ENCODE assay signal across 17 mouse cellular contexts in genomic region chr13:23724239-23724638, GRCm38 (mm10). TPM values are rescaled to one million over a fixed set of nuclear protein-coding genes. Genes with fewer than 3 reads are reported as not detected.
DNase-seq lines count a peak whose midpoint lies in the region; ATAC-seq lines count a peak whose summit lies in the region.
"Had no signal": no experiment of that assay in that cellular context is flagged by ENCODE, and none has a peak within 500 bp of the region (broad histone marks: within the 10 kb centered on the region; RNA-seq: fewer than 3 reads in every experiment).

No protein-coding gene starts in this region.

- peaks cover 23% of the 10 kb centered on the region for H3K4me1 ChIP-seq in heart, embryonic 12.5 days (replicated peaks)
- no peaks in the 10 kb centered on the region for H3K4me1 ChIP-seq in lung, embryonic 16.5 days (replicated peaks; ENCODE audit: control insufficient read depth, insufficient read depth, low read length)
- peaks cover 4% of the 10 kb centered on the region; the same call in 1 of the 2 replicates for H3K4me1 ChIP-seq in embryonic facial prominence, embryonic 10.5 days
- H3K4me1 ChIP-seq: hindbrain, embryonic 12.5 days; limb, embryonic 13.5 days had no signal

- H3K9ac ChIP-seq in heart, embryonic 12.5 days, result no peak overlapping the region
- no peak overlapping the region for H3K9ac ChIP-seq in lung, embryonic 16.5 days (ENCODE audit: low read length)
- H3K9ac ChIP-seq: heart, embryonic 15.5 days; hindbrain, embryonic 12.5 days; limb, embryonic 13.5 days had no signal

- H3K9me3 ChIP-seq in heart, embryonic 12.5 days (replicated peaks), result 0 out of 2 replicates have a peak, but pooled peaks cover 4% of the 10 kb centered on the region
- H3K9me3 ChIP-seq in lung, embryonic 16.5 days (ENCODE audit: control insufficient read depth, low read length), result no peaks in the 10 kb centered on the region
- H3K9me3 ChIP-seq in embryonic facial prominence, embryonic 10.5 days, result no peaks in the 10 kb centered on the region
- H3K9me3 ChIP-seq: G1E; heart, embryonic 15.5 days; hindbrain, embryonic 12.5 days; limb, embryonic 13.5 days had no signal

- no peak for ATAC-seq in heart, embryonic 12.5 days (ENCODE audit: insufficient number of reproducible peaks, low FRiP score)
- ATAC-seq in lung, embryonic 16.5 days (ENCODE audit: low read depth), result peak; percentile 70
- ATAC-seq in megakaryocyte progenitor cell, adult 5-6 weeks (replicated peaks; ENCODE audit: poor library complexity), result peak; percentile 59

- H3K36me3 ChIP-seq in heart, embryonic 12.5 days, result no peaks in the 10 kb centered on the region
- no peaks in the 10 kb centered on the region for H3K36me3 ChIP-seq in lung, embryonic 16.5 days (ENCODE audit: control insufficient read depth, insufficient read depth, low read length)
- H3K36me3 ChIP-seq in embryonic facial prominence, embryonic 10.5 days (replicated peaks), result no peaks in the 10 kb centered on the region
- H3K36me3 ChIP-seq: G1E; heart, embryonic 15.5 days; hindbrain, embryonic 12.5 days; limb, embryonic 13.5 days had no signal

- H3K4me3 ChIP-seq in heart, embryonic 12.5 days, result no peak overlapping the region
- H3K4me3 ChIP-seq in lung, embryonic 16.5 days (ENCODE audit: low read length), result no peak overlapping the region
- H3K4me3 ChIP-seq in embryonic facial prominence, embryonic 10.5 days, result no peak overlapping the region
- H3K4me3 ChIP-seq: gastrocnemius, adult 2 months; heart, embryonic 15.5 days; hindbrain, embryonic 12.5 days; limb, embryonic 13.5 days had no signal

- H3K27me3 ChIP-seq in heart, embryonic 12.5 days (replicated peaks), result no peaks in the 10 kb centered on the region
- no peaks in the 10 kb centered on the region for H3K27me3 ChIP-seq in lung, embryonic 16.5 days (ENCODE audit: control insufficient read depth, insufficient read depth, low read depth, low read length)
- H3K27me3 ChIP-seq in embryonic facial prominence, embryonic 10.5 days (replicated peaks; ENCODE audit: low read depth, poor library complexity, severe bottlenecking), result no peaks in the 10 kb centered on the region
- H3K27me3 ChIP-seq: heart, embryonic 15.5 days; hindbrain, embryonic 12.5 days; limb, embryonic 13.5 days had no signal

- 40% methylated on average over 4 of the region's 4 CpGs for WGBS in heart, embryonic 12.5 days
- WGBS in lung, embryonic 16.5 days, result 41% methylated on average over 4 of the region's 4 CpGs
- 85% methylated on average over 4 of the region's 4 CpGs for WGBS in embryonic facial prominence, embryonic 10.5 days

- DNase-seq in heart, adult 18-20 months, result no peak
- no peak for DNase-seq in lung, postnatal 10 days
- peak; percentile 4 for DNase-seq in embryonic facial prominence, embryonic 10.5 days (ENCODE audit: low spot score)
- DNase-seq in layer of hippocampus, postnatal 36 days, result no peak
- DNase-seq: cerebellum, adult 18-20 months; cerebellum, postnatal 25 days; gastrocnemius, adult 2 months; kidney, adult 9 months; lung, postnatal 14 days; thymus, postnatal 25 days had no signal

- 0 out of 2 replicates have a peak overlapping the region, but pooled peaks have one; percentile 2 for H3K4me2 ChIP-seq in heart, embryonic 12.5 days
- no peak overlapping the region for H3K4me2 ChIP-seq in lung, embryonic 16.5 days (ENCODE audit: low read depth, low read length)
- H3K4me2 ChIP-seq: heart, embryonic 15.5 days; hindbrain, embryonic 12.5 days; limb, embryonic 13.5 days had no signal

- H3K27ac ChIP-seq in heart, embryonic 12.5 days (ENCODE audit: poor library complexity, severe bottlenecking), result peak overlapping the region; percentile 13; the same call in 1 of the 2 replicates
- H3K27ac ChIP-seq in lung, embryonic 16.5 days (ENCODE audit: low read length), result no peak overlapping the region
- H3K27ac ChIP-seq in embryonic facial prominence, embryonic 10.5 days (replicated peaks), result no peak overlapping the region
- H3K27ac ChIP-seq: gastrocnemius, adult 2 months; heart, embryonic 15.5 days; hindbrain, embryonic 12.5 days; limb, embryonic 13.5 days had no signal

RNA-seq across cellular contexts. Expression of gene Hfe, which starts 13.6 kb away (rescaled TPM):
- 10.5 and 13.2 TPM in 2 replicates for polyA plus RNA-seq in heart, embryonic 12.5 days (2016; fragmentation: Nextera tagmentation; extraction: Ambion mirVana)
- total RNA-seq in heart, adult 18-20 months (2021), result 10 to 100 TPM; 60.9 to 64.1 TPM
- polyA plus RNA-seq in lung, embryonic 16.5 days (2015; fragmentation: Nextera tagmentation; extraction: Ambion mirVana), result 11.2 and 13.7 TPM in 2 replicates
- polyA plus RNA-seq in embryonic facial prominence, embryonic 10.5 days (2016; fragmentation: Nextera tagmentation; extraction: Ambion mirVana), result 1.5 and 2.0 TPM in 2 replicates
- 15.9 and 16.6 TPM in 2 replicates for total RNA-seq in megakaryocyte progenitor cell, adult 5-6 weeks (2015)
- 6.0 and 8.7 TPM in 2 replicates for total RNA-seq in megakaryocyte progenitor cell, adult 5-6 weeks (2017)
- 1 to 10 TPM; 1.7 to 3.0 TPM for total RNA-seq in layer of hippocampus, postnatal 36 days (2021)
- polyA plus RNA-seq: G1E had no signal

RNA-seq across cellular contexts. Expression of gene Hist1h1c, which starts 14.4 kb away (rescaled TPM):
- polyA plus RNA-seq in heart, embryonic 12.5 days (2016; fragmentation: Nextera tagmentation; extraction: Ambion mirVana), result 36.5 and 41.9 TPM in 2 replicates
- 100 to 1,000 TPM; 162 to 175 TPM for total RNA-seq in heart, adult 18-20 months (2021)
- 36.9 and 37.8 TPM in 2 replicates for polyA plus RNA-seq in lung, embryonic 16.5 days (2015; fragmentation: Nextera tagmentation; extraction: Ambion mirVana)
- 9.1 and 9.2 TPM in 2 replicates for polyA plus RNA-seq in embryonic facial prominence, embryonic 10.5 days (2016; fragmentation: Nextera tagmentation; extraction: Ambion mirVana)
- total RNA-seq in megakaryocyte progenitor cell, adult 5-6 weeks (2015), result 103 and 110 TPM in 2 replicates
- total RNA-seq in megakaryocyte progenitor cell, adult 5-6 weeks (2017), result 686 and 791 TPM in 2 replicates
- total RNA-seq in layer of hippocampus, postnatal 36 days (2021), result 10 to 100 TPM; 52.8 to 55.3 TPM

RNA-seq across cellular contexts. Expression of gene Hist1h3c, which starts 21.2 kb away (rescaled TPM):
- polyA plus RNA-seq in heart, embryonic 12.5 days (2016; fragmentation: Nextera tagmentation; extraction: Ambion mirVana), result 3.0 and 5.1 TPM in 2 replicates
- 1 to 10 TPM; 2.5 to 3.4 TPM for total RNA-seq in heart, adult 18-20 months (2021)
- 5.9 and 9.7 TPM in 2 replicates for polyA plus RNA-seq in lung, embryonic 16.5 days (2015; fragmentation: Nextera tagmentation; extraction: Ambion mirVana)
- polyA plus RNA-seq in embryonic facial prominence, embryonic 10.5 days (2016; fragmentation: Nextera tagmentation; extraction: Ambion mirVana), result 8.6 and 10.0 TPM in 2 replicates
- total RNA-seq in megakaryocyte progenitor cell, adult 5-6 weeks (2015), result 88.8 and 93.1 TPM in 2 replicates
- total RNA-seq in megakaryocyte progenitor cell, adult 5-6 weeks (2017), result 555 and 756 TPM in 2 replicates
- total RNA-seq in layer of hippocampus, postnatal 36 days (2021), result 1 to 10 TPM; 2.5 to 5.2 TPM
- total RNA-seq: gastrocnemius, adult 2 months had no signal

RNA-seq across cellular contexts. Expression of gene Hist1h2bb, which starts 22.3 kb away (rescaled TPM):
- polyA plus RNA-seq in heart, embryonic 12.5 days (2016; fragmentation: Nextera tagmentation; extraction: Ambion mirVana), result 0.88 and 1.4 TPM in 2 replicates
- 1 to 10 TPM; 7.4 to 8.1 TPM for total RNA-seq in heart, adult 18-20 months (2021)
- 4.0 and 4.9 TPM in 2 replicates for polyA plus RNA-seq in lung, embryonic 16.5 days (2015; fragmentation: Nextera tagmentation; extraction: Ambion mirVana)
- polyA plus RNA-seq in embryonic facial prominence, embryonic 10.5 days (2016; fragmentation: Nextera tagmentation; extraction: Ambion mirVana), result 1.9 and 2.9 TPM in 2 replicates
- total RNA-seq in megakaryocyte progenitor cell, adult 5-6 weeks (2015), result 232 TPM in 2 replicates
- 3,020 and 3,268 TPM in 2 replicates for total RNA-seq in megakaryocyte progenitor cell, adult 5-6 weeks (2017)
- total RNA-seq in layer of hippocampus, postnatal 36 days (2021), result 10 to 100 TPM; 23.0 to 24.2 TPM

RNA-seq across cellular contexts. Expression of gene Hist1h4c, which starts 26.0 kb away (rescaled TPM):
- polyA plus RNA-seq in heart, embryonic 12.5 days (2016; fragmentation: Nextera tagmentation; extraction: Ambion mirVana), result 2.7 and 3.5 TPM in 2 replicates
- total RNA-seq in heart, adult 18-20 months (2021), result 10 to 100 TPM; 42.5 to 46.8 TPM
- 6.2 and 6.6 TPM in 2 replicates for polyA plus RNA-seq in lung, embryonic 16.5 days (2015; fragmentation: Nextera tagmentation; extraction: Ambion mirVana)
- 6.6 and 6.8 TPM in 2 replicates for polyA plus RNA-seq in embryonic facial prominence, embryonic 10.5 days (2016; fragmentation: Nextera tagmentation; extraction: Ambion mirVana)
- total RNA-seq in megakaryocyte progenitor cell, adult 5-6 weeks (2015), result 45.1 and 51.9 TPM in 2 replicates
- total RNA-seq in megakaryocyte progenitor cell, adult 5-6 weeks (2017), result 238 and 311 TPM in 2 replicates
- total RNA-seq in layer of hippocampus, postnatal 36 days (2021), result 10 to 100 TPM; 95.4 to 98.7 TPM

Comparison
In these comparisons a context has a peak if more than half of its experiments do, and no peak if none do; other contexts are left out.
1. RNA of gene Hist1h3c, which starts 21.2 kb away (total RNA-seq): 88.8 to 756 TPM in megakaryocyte progenitor cell, adult 5-6 weeks; 2.5 to 5.2 TPM in layer of hippocampus, postnatal 36 days and 2.5 to 3.4 TPM in heart, adult 18-20 months; every median in the first group is over 10 times any median in the second.